Mouse (Mus musculus) hindbrain, embryonic 13.5 days (tissue): ENCODE results near the gene Cyp2d22. TPM values are rescaled to one million over a fixed set of nuclear protein-coding genes. Genes with fewer than 3 reads are reported as not detected.
"Not testable (repeated sequence)": the region's sequence is repeated elsewhere in the genome, so short reads cannot be mapped to it uniquely, and the experiment has no call there.

ENCODE experiments used
- ATAC-seq: fragments of 200-750 bp; cut with Nextera tagmentation; 2 replicates; pipeline ENCODE4 v1.8.0; 2017; ENCODE audit warnings: moderate TSS enrichment; ENCODE audit not compliant: low FRiP score
- H3K27ac ChIP-seq: fragments of 300-500 bp; sonication (generic); 2 replicates; pipeline ENCODE4 v1.5.1; 2015; ENCODE audit warnings: inconsistent platforms, mild to moderate bottlenecking, moderate library complexity
- H3K27me3 ChIP-seq: fragments of 300-500 bp; sonication (generic); 2 replicates; pipeline ENCODE4 v1.6.1; 2015; ENCODE audit warnings: mild to moderate bottlenecking, inconsistent platforms
- H3K36me3 ChIP-seq: fragments of 300-500 bp; sonication (generic); 2 replicates; pipeline ENCODE4 v1.6.1; 2015; ENCODE audit warnings: mild to moderate bottlenecking, inconsistent platforms
- H3K4me1 ChIP-seq: fragments of 300-500 bp; sonication (generic); replicated peaks from 2 replicates; pipeline ENCODE4 v1.6.1; 2015; ENCODE audit warnings: inconsistent platforms
- H3K4me2 ChIP-seq: fragments of 300-500 bp; sonication (generic); 2 replicates; pipeline ENCODE4 v1.6.1; 2015; ENCODE audit warnings: inconsistent platforms, mild to moderate bottlenecking, moderate library complexity
- H3K4me3 ChIP-seq: fragments of 300-500 bp; sonication (generic); 2 replicates; pipeline ENCODE4 v1.5.1; 2015; ENCODE audit warnings: mild to moderate bottlenecking, inconsistent platforms
- H3K9ac ChIP-seq: fragments of 300-500 bp; sonication (generic); 2 replicates; pipeline ENCODE4 v1.6.1; 2015; ENCODE audit warnings: mild to moderate bottlenecking, inconsistent platforms
- H3K9me3 ChIP-seq: fragments of 300-500 bp; sonication (generic); 2 replicates; pipeline ENCODE4 v1.6.1; 2016; ENCODE audit warnings: inconsistent platforms
- WGBS: fragments of 180-500 bp; shearing (Covaris S2); methylation state at CpG from one replicate; pipeline ENCODE4 v1.1.7; 2015; 5-methylcytosine and 5-hydroxymethylcytosine counted together
- polyA plus RNA-seq: library from polyadenylated mRNA; unstranded; fragments of >200 nt; fragmentation: Nextera tagmentation; extraction: Ambion mirVana; gene quantifications from 2 replicates; pipeline ENCODE4 v1.2.1, GENCODE M21; 2015

Gene Cyp2d22
- polyA plus RNA-seq, 1 experiment from 2014 or later, result 2.6 TPM

- not testable (repeated sequence) for H3K36me3 ChIP-seq, H3K9ac ChIP-seq, H3K4me1 ChIP-seq, ATAC-seq, H3K4me3 ChIP-seq, H3K9me3 ChIP-seq, H3K27me3 ChIP-seq, H3K27ac ChIP-seq, H3K4me2 ChIP-seq
- 90% methylated on average over 3 of the region's 3 CpGs for WGBS
Observed at GRCm38 (mm10) chr15:82395955-82396354, 15.9 kb upstream of the Cyp2d22 start.

DNA sequence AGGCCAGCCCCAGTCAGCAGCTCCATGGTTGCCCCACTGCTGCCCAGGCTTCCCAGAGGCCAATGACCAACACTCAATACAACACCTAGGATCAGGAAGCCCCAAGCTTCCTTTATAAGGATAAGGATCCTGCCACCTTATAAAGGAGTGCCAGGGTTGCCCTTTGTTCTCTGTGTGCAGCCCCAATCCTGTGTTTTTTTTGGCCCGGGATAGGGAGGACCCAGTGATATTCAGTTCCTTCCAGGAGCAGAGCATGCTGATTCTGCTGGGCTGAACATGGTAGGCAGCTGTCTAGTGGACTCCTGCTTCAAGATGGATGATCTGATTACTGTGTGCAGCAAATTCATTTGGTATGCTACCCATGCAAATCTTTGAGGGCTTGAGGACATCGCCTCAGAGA is 13.9 kb upstream of the Cyp2d22 start, which contains the start of gene Cyp2d11:
TSS of gene Cyp2d11 (minus strand) at position 101 of the 400 bp plus-strand sequence.
- H3K4me1 ChIP-seq, H3K36me3 ChIP-seq, H3K4me2 ChIP-seq, H3K4me3 ChIP-seq, H3K27me3 ChIP-seq, H3K9ac ChIP-seq, H3K9me3 ChIP-seq, H3K27ac ChIP-seq, ATAC-seq: not testable (repeated sequence)
- 91% methylated on average over 2 of the region's 2 CpGs for WGBS

DNA sequence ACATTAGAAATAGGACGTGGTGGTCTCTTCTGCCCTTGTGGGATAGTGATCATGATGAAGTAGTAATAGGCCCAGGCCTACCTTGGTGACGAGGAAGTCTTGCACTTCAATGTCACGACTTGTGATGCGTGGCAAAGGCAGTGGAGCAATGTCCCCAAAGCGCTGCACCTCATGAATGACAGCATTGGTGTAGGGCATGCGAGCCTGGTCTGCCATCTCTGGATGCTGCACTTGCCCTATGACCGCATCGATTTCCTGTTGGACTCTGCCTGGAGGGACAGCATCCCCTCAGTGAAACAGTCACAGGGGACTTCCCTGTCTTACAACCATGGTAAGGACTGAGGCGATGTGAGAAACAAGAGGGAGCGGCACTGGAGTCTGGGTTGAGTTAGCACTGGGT is 9.9 kb upstream of the Cyp2d22 start:
- H3K4me2 ChIP-seq, ATAC-seq, H3K4me3 ChIP-seq, H3K27me3 ChIP-seq, H3K9me3 ChIP-seq, H3K36me3 ChIP-seq, H3K27ac ChIP-seq, H3K9ac ChIP-seq, H3K4me1 ChIP-seq: not testable (repeated sequence)
- 93% methylated on average over 10 of the region's 10 CpGs for WGBS

DNA sequence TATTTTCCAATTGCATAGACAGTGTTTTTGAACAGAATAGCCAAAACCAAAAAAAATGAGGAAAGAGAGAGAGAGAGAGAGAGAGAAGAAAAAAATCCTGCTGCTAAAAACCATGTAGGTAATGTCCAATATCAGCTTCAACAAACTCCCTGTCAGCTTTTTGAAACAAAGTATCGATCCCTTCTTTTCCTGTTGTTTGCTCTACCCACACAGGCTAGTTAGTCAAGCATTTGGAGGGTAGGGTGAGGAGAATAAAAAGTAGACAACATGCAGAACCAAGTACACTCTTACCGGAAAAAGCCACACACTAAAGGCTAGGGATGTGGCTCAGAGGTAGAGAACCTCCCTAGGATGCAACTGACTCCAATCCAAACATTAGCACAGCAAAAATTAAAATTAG is 5.7 kb upstream of the Cyp2d22 start:
- ATAC-seq, result no peak
- Histone ChIP-seq H3K4me2 (no peak overlapping the region), H3K27me3 (no peaks in the 10 kb centered on the region), H3K27ac (no peak overlapping the region), H3K4me3 (no peak overlapping the region), H3K4me1 (peaks cover 5% of the 10 kb centered on the region), H3K36me3 (no peaks in the 10 kb centered on the region), H3K9ac (no peak overlapping the region), H3K9me3 (no peaks in the 10 kb centered on the region)
- 89% methylated on average over 2 of the region's 2 CpGs for WGBS

GRCm38 (mm10) chr15:82382441-82382840 is 2.4 kb upstream of the Cyp2d22 start:
- Histone ChIP-seq H3K36me3 (no peaks in the 10 kb centered on the region), H3K4me1 (peaks cover 13% of the 10 kb centered on the region), H3K9ac (no peak overlapping the region), H3K4me2 (no peak overlapping the region), H3K27ac (no peak overlapping the region), H3K9me3 (no peaks in the 10 kb centered on the region), H3K27me3 (peaks cover 5% of the 10 kb centered on the region; the same call in 1 of the 2 replicates), H3K4me3 (no peak overlapping the region)
- no peak for ATAC-seq
- WGBS, result 93% methylated on average over 2 of the region's 2 CpGs

- no peak for ATAC-seq
- H3K4me1 ChIP-seq, result peaks cover 21% of the 10 kb centered on the region
- H3K27me3 ChIP-seq, result peaks cover 5% of the 10 kb centered on the region; the same call in 1 of the 2 replicates
- peak overlapping the region; percentile 31 for H3K4me3 ChIP-seq
- H3K4me2 ChIP-seq, result peak overlapping the region; percentile 53
- 35% methylated on average over 7 of the region's 7 CpGs for WGBS
- no peaks in the 10 kb centered on the region for H3K9me3 ChIP-seq
- H3K36me3 ChIP-seq, result no peaks in the 10 kb centered on the region
- 0 out of 2 replicates have a peak overlapping the region, but pooled peaks have one; percentile 5 for H3K27ac ChIP-seq
- H3K9ac ChIP-seq, result peak overlapping the region; percentile 59; the same call in 1 of the 2 replicates
Observed at GRCm38 (mm10) chr15:82380714-82381062, 628 bp upstream of the Cyp2d22 start.

- Histone ChIP-seq H3K4me3 (peak overlapping the region; percentile 34), H3K27me3 (peaks cover 5% of the 10 kb centered on the region; the same call in 1 of the 2 replicates), H3K4me2 (peak overlapping the region; percentile 53), H3K27ac (no peak overlapping the region), H3K9ac (peak overlapping the region; percentile 58), H3K4me1 (peaks cover 22% of the 10 kb centered on the region), H3K36me3 (no peaks in the 10 kb centered on the region), H3K9me3 (no peaks in the 10 kb centered on the region)
- ATAC-seq, result 0 out of 2 replicates have a peak, but pooled peaks have one; percentile 30
- 22% methylated on average over 7 of the region's 7 CpGs for WGBS
Observed at GRCm38 (mm10) chr15:82379511-82379870, 569 bp downstream of the Cyp2d22 start.

- ATAC-seq, result no peak
- H3K9ac ChIP-seq, result no peak overlapping the region
- no peaks in the 10 kb centered on the region for H3K9me3 ChIP-seq
- WGBS, result 46% methylated on average over 15 of the region's 15 CpGs
- no peak overlapping the region for H3K4me2 ChIP-seq
- peaks cover 5% of the 10 kb centered on the region; the same call in 1 of the 2 replicates for H3K27me3 ChIP-seq
- peaks cover 22% of the 10 kb centered on the region for H3K4me1 ChIP-seq
- H3K27ac ChIP-seq, result no peak overlapping the region
- H3K36me3 ChIP-seq, result no peaks in the 10 kb centered on the region
- no peak overlapping the region for H3K4me3 ChIP-seq
Observed at GRCm38 (mm10) chr15:82378261-82379180, 1.5 kb downstream of the Cyp2d22 start.

DNA sequence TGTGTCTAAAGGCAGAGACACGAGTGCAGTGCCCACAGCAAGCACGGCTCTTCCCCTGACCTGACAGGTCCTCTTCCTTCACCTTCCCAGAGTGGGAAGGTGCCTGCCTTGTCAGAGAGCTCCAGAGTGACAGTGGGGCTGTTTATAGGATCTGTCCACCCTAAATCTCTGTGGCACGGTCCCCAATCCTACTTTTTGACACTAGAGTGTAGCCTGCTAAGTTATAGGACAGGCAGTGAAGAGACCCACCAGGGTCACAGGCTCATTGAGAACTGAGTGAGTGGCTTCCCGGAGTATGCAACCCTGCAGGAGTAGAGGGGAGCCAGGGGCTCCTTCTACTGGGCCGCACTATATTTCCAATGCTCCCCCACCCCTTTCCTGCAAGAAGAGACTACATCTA is 2.4 kb downstream of the Cyp2d22 start:
- Histone ChIP-seq H3K36me3 (no peaks in the 10 kb centered on the region), H3K9ac (no peak overlapping the region), H3K4me3 (no peak overlapping the region), H3K27me3 (peaks cover 5% of the 10 kb centered on the region; the same call in 1 of the 2 replicates), H3K4me1 (peaks cover 22% of the 10 kb centered on the region), H3K27ac (no peak overlapping the region), H3K9me3 (no peaks in the 10 kb centered on the region), H3K4me2 (no peak overlapping the region)
- ATAC-seq, result no peak
- WGBS, result 86% methylated on average over 5 of the region's 5 CpGs

- H3K4me2 ChIP-seq, result no peak overlapping the region
- no peak overlapping the region for H3K4me3 ChIP-seq
- H3K4me1 ChIP-seq, result peaks cover 22% of the 10 kb centered on the region
- no peaks in the 10 kb centered on the region for H3K9me3 ChIP-seq
- 52% methylated on average over 17 of the region's 17 CpGs for WGBS
- no peak overlapping the region for H3K9ac ChIP-seq
- peaks cover 5% of the 10 kb centered on the region; the same call in 1 of the 2 replicates for H3K27me3 ChIP-seq
- no peak overlapping the region for H3K27ac ChIP-seq
- no peaks in the 10 kb centered on the region for H3K36me3 ChIP-seq
- ATAC-seq, result no peak
Observed at GRCm38 (mm10) chr15:82376393-82377138, 3.5 kb downstream of the Cyp2d22 start.

- Histone ChIP-seq H3K9me3 (no peaks in the 10 kb centered on the region), H3K36me3 (no peaks in the 10 kb centered on the region), H3K9ac (no peak overlapping the region), H3K4me2 (no peak overlapping the region), H3K4me1 (peaks cover 18% of the 10 kb centered on the region), H3K27ac (no peak overlapping the region), H3K27me3 (peaks cover 5% of the 10 kb centered on the region; the same call in 1 of the 2 replicates), H3K4me3 (no peak overlapping the region)
- ATAC-seq, result no peak
- WGBS, result 92% methylated on average over 9 of the region's 9 CpGs
Observed at GRCm38 (mm10) chr15:82375855-82376254, 4.2 kb downstream of the Cyp2d22 start.

- peaks cover 9% of the 10 kb centered on the region for H3K4me1 ChIP-seq
- WGBS, result 71% methylated on average over 5 of the region's 5 CpGs
- H3K9ac ChIP-seq, result no peak overlapping the region
- H3K36me3 ChIP-seq, result no peaks in the 10 kb centered on the region
- no peaks in the 10 kb centered on the region for H3K9me3 ChIP-seq
- H3K27ac ChIP-seq, result no peak overlapping the region
- H3K27me3 ChIP-seq, result peaks cover 5% of the 10 kb centered on the region; the same call in 1 of the 2 replicates
- no peak overlapping the region for H3K4me2 ChIP-seq
- no peak overlapping the region for H3K4me3 ChIP-seq
- ATAC-seq, result no peak
Observed at GRCm38 (mm10) chr15:82374437-82374836, 5.6 kb downstream of the Cyp2d22 start.
